Mouse (Mus musculus): ENCODE data around the gene Ttc7.
"Not testable (repeated sequence)": the region's sequence is repeated elsewhere in the genome, so short reads cannot be mapped to it uniquely, and the experiment has no call there.

The Ttc7 gene

GRCm38 (mm10) chr17:87286481-87287143 is 3.9 kb downstream of the Ttc7 start:
- DNase-seq, result no peak

- DNase-seq, result no peak
Observed at GRCm38 (mm10) chr17:87287197-87287777, 4.6 kb downstream of the Ttc7 start.

- no peak for DNase-seq
Observed at GRCm38 (mm10) chr17:87288131-87288530, 5.4 kb downstream of the Ttc7 start.

DNA sequence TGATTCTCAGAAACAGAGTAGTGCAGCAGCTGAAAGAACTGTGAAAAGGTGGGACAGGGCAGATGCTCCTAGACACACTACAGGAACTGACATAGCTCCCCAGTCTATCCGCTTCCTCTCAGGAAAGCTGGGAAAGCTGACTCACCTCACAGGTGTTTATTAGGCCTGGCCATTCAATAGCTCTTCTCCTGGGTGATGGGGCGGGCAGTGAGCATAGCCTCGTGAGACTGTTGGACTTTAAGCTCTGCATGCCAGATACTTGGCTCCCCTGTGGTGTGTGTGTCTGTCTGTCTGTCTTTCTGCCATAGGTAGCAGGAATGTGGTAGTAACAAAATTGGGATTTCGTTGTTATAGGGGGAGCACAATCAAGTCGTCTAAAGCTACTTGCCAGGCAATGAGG is 6.7 kb downstream of the Ttc7 start:
- DNase-seq, result no peak

DNA sequence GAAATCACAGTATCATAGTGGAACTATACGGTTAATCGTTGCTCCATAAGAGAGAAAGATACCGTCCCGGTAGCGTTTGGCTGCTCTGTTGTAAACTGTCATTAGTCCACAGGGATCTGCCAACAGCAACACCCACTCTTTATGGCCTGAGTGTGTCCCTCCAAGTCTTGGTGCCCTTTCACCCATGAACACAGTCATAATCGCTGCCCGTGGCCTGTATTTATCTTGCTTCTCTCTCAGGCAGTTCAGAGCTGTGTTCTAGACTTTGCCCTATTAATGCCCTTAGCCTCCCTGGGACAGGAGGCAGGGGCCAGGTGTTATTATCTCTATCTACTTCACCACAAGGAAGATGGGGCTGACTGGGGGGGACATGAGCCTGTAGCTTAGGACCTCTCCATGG is 8.4 kb downstream of the Ttc7 start:
- no peak for DNase-seq

GRCm38 (mm10) chr17:87291782-87292181 is 9.1 kb downstream of the Ttc7 start:
- DNase-seq, result no peak

DNA sequence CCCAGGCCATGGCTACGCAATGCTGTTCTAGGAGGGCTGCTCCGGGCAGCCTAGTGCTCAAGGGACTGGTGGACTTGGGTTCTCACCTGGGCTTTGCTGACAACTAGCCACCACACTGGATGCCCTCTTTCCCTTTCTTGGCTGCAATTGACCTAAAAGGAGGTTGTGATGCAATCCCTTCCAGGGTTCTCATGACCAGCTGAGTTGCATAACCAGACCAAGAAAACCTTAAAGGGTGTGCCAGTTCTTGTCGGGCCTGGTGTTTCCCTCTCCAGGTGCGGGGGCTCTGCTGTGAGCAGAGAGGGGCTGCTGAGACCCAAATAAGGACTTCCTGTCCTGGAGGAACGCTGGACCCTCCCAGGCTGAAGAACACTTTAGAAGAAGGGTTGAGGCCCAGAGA is 10.4 kb downstream of the Ttc7 start:
- DNase-seq, result no peak

DNA sequence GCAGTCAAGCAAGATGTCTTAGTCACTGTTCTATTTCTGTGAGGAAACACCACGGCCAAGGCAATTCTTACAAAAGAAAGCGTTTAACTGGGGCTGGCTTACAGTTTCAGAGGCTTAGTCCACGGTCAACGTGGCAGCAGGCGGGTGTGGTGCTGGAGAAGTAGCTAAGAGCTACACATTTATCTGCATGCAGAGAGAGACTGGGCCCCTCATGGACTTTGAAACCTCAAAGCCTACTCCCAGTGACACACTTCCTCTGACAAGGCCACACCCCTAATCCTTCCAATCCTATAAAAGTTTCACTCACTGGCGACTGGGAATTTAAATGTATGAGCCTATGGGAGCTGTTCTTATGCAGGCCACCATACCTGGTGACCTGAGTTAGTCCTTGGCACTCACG is 13.1 kb downstream of the Ttc7 start:
- DNase-seq, result no peak

DNA sequence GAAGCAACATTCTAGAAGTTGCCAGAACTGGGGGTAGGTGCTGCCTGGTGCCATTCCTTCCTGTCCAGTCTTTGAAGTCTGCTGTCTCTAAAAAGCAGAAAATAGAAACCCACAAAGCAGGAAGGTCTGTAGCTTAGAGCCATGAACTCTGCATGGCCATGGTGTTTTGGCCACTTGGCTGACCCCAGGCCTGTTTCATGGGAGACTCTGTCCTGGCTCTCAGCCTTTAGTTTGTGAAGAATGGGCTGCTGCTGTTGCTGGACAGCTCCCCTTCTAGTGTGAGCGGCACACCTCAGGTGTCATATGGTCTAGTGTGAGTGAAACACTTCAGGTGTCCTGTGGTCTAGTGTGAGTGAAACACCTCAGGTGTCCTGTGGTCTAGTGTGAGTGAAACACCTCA is 14.0 kb downstream of the Ttc7 start:
- DNase-seq, result not testable (repeated sequence)

- DNase-seq, result no peak
Observed at GRCm38 (mm10) chr17:87298944-87299343, 16.3 kb downstream of the Ttc7 start.

DNA sequence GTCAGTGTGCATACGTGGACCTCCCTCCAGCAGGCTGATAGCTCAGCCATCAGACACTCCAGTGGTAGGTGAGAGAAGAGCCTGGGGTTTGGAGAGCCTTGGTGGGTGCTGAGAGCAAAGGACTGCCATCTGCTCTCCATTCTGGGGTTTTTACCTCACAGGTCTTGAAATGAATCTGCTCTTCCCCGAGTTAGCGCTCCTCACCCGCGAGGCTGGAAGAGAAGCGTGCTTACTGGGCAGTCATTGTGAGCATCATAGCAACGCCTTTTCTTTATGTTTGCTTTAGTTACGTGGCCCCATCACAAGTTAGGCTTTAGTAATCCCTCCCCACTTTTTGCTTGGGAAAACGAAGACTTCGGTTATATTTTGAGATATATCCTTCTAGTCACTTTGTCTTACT is 17.7 kb downstream of the Ttc7 start:
- no peak for DNase-seq

GRCm38 (mm10) chr17:87301607-87302006 is 18.9 kb downstream of the Ttc7 start:
- not testable (repeated sequence) for DNase-seq

DNA sequence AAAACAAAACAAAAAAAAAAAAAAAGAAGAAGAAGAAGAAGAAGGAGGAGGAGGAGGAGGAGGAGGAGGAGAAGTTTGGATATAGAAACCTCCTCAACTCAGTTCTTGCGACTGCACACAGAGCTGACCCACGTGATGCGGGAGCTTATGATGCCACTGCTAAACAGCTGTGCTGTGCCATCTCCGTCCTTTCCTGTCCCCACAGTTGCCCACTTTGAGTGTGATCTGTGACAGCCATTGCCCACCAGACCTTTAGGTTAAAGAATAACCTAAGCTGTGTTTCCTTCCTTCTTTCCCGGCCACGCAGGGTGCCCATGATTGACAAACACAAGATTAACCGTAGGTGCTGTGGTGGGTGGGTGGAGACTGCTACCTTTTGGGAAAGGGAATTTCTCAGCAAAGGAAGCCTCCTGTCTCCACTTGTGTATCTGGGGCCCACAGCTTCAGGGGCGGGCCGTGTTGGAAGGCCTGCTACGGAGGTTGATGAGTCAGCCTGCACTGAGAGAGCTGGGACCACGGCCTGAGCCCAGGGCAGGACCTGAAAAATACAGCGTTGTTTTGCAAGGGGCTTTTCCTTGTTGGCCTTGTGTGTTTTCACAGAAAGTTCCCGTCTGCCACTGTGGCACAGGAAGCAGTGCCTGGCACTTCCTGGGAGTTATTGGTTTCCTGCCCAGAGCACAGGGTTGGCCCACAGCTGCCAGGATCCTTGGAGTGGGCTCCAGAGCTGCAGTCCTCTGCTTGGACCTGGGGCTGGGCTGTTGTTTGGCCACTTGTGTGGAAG is 19.5 kb downstream of the Ttc7 start:
- no peak for DNase-seq

DNA sequence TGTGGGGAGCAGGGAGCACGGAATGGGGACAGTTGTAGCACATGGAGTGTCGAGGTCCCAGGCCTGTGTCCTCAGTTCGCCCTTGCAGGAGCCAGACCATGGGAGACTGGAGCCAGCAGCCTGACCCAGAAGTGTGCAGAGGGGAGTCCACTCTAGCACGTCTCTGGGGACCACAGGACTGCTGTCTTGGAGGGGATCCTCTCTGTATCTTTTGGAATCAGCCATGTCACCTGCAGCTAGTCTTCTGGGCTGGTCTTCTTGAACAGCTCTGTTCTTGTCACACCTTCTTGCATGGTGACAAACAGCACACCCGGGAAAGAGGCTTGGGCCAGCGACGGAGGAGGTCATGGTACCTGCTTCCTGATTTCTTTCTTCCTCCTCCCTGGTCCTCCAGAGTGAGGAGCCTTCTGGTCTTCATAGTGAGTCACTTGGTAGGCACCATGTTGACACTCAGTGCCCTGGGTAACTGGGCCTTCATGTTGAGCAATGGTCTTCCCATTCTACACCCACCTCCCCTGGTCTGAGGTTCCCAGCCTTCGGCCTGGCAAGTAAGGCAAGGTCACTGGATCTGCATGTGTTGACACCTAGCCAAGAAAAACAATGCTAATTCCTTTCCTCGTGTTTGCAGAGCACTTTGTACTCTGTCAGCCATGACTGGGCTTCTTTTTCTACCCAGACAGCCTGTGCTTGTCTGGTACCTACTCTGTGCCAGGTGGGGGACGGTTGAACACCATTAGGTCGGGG is 21.6 kb downstream of the Ttc7 start:
- no peak for DNase-seq

DNA sequence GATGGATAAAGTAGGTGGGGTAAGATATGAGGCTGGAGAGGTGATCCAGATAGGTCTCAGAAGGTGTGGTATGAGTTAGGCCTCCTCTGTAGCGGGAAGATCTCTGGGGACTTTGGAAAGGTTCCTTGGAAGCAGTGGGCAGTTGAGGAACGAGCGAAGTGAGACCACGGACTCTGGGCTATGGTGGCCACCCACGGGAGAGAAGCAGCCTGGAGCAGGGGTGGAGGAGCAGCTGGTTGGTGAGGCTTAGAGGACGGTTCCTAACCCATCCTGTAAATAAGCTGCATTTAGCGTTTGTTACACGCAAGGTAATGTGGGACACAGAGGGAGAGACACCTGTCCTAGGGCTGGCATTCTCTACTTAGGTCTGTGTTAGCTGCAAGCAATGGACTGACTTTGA is 22.4 kb downstream of the Ttc7 start:
- DNase-seq, result no peak

DNA sequence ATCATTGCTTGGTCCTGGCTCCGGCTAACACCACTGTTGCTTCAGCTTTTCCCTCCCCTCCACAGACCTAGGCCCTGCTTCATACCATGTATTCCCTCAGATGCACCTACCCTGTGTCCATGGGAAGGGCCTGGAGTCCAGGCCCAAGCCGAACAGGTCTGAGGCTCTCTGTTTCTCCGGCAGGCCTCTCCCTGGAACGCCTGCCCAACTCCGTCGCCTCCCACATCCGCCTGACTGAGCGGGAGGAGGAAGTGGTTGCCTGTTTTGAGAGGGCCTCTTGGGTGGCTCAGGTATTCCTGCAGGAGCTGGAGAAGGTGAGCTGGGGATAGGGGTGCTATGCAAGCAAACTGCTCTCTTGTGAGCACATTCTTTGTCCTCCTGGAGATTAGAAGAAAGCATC is 24.1 kb downstream of the Ttc7 start:
- no peak for DNase-seq

- no peak for DNase-seq
Observed at GRCm38 (mm10) chr17:87309073-87309788, 26.5 kb downstream of the Ttc7 start.

- no peak for DNase-seq
Observed at GRCm38 (mm10) chr17:87310497-87310896, 27.8 kb downstream of the Ttc7 start.

DNA sequence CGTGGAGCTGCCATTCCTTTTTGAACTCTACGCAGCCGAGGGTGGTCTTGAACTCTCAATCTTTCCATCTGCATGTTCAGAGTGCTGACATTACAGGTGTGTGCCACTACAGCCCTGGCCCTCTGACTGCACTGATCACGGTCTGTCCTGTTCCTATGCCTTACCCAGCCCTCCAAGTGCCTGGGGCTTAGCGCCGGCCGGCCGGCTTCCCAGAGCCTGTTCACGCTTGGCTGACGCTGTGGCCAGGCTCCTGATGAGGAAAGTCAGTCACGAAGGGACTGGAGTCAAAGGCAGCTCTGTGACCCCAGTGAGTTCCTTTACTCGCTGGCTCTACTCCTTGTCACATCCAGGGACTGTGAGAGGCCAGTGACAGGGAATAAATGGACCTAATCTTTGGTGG is 29.7 kb downstream of the Ttc7 start:
- DNase-seq, result no peak

DNA sequence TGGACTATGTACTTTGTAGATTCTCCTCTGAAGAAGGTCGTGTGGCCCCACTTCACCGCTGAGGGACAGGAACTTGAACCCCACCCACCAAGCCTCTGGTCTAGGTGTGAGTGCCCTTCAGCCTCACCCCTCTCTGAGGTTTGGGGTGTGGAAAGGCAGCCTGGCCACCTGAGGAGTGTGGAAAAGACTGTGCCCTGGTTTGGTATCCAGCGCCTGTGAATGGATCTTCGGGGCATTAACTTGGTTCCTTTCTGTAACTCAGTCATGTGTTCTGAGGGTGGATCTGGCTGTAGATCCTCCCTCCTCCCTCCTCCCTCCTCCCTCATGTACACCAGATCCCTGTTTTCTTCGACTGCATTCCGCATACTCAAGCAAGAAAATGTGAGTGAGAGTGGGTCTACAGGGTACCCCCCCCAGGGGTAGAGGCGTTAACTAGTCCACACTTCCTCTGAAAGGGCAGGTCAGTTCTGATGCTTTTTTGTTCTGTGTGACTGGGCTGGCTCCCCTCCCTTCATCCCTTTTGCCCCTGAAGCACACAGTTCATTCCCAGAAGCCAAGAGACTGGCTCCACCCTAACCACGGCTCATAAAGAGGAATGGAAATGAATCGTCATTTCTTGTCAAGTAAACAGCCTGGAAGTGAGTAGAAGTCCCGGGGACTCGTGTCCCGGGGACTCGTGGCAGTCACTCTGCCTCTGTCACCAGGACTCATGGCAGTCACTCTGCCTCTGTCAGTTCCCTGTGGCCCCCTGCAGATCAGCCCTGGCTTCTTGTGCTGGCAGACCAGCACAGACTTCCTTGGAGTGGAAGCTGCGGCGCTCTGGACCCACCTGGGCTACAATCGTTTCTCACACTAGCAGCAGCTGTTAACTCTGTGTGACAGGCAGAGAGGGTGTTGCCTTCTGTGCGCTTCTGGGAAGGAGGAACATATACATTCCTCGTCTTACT is 30.5 kb downstream of the Ttc7 start:
- no peak for DNase-seq

- DNase-seq, result no peak
Observed at GRCm38 (mm10) chr17:87314121-87314520, 31.4 kb downstream of the Ttc7 start.

DNA sequence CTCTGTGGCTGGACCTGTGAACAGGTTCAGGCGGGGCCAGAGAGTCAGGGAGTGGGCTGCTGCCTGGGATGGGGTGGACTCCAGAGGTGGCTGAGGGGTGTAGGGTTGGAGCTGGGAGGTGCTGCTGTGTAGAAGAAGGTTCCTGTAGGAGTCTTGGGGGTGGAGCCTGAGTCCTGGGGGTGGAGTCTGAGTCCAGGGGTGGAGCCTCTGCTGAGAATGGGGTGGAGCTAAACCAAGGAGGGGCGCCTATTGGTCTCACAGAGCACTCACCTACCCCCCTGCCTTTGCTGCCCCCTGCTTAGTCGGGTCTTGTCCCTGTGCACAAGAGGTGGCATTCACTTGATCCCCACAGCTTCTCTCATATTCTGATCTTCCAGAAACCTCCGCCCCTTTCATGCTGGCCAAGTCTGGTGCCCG is 31.9 kb downstream of the Ttc7 start:
- no peak for DNase-seq

Data from right cerebral cortex, adult 18-20 months (tissue).